13 mouse cellular contexts compared by ENCODE assay signal in the genomic region with DNA sequence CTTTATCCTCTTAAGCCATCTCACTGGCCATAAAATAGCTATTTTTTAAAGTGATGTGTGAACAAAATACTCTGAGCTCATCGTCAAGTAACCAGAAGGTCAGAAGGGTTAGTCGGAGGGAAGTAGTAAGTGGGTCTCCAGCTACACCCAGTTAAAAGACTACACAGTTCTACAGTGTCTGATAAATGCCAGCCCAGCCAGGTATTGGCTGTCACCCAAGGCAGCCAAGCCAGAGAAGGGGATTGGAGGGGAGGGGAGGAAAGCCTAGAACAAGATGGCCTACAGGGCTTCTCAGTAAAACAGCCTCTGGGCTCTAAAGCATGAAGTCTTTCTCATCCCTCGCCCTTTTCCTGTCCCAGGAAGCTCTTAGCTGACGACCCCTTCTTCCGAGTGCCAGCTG.
"Had no signal": no experiment of that assay in that cellular context is flagged by ENCODE, and none has a peak within 500 bp of the region (broad histone marks: within the 10 kb centered on the region; RNA-seq: fewer than 3 reads in every experiment).

No protein-coding gene starts in this region.

- ATAC-seq: midbrain, embryonic 16.5 days had no signal

- H3K4me1 ChIP-seq: limb, embryonic 13.5 days; lung, embryonic 15.5 days; midbrain, embryonic 12.5 days; stomach, embryonic 15.5 days had no signal

- H3K27me3 ChIP-seq: limb, embryonic 13.5 days; lung, embryonic 15.5 days; megakaryocyte, embryonic 14.5 days; midbrain, embryonic 12.5 days; stomach, embryonic 15.5 days had no signal

- H3K9ac ChIP-seq: limb, embryonic 13.5 days; lung, embryonic 15.5 days; midbrain, embryonic 12.5 days; stomach, embryonic 15.5 days had no signal

- H3K9me3 ChIP-seq: limb, embryonic 13.5 days; lung, embryonic 15.5 days; midbrain, embryonic 12.5 days; stomach, embryonic 15.5 days had no signal

- H3K27ac ChIP-seq: left cerebral cortex, adult 2 months; limb, embryonic 13.5 days; lung, embryonic 15.5 days; macrophage; midbrain, embryonic 12.5 days; stomach, embryonic 15.5 days had no signal

- DNase-seq: lung, postnatal 14 days; right cerebral cortex, postnatal 14 days; thymus, adult 2 months; thymus, postnatal 36 days had no signal

- H3K4me2 ChIP-seq: limb, embryonic 13.5 days; liver, embryonic 11.5 days; lung, embryonic 15.5 days; midbrain, embryonic 12.5 days; stomach, embryonic 15.5 days had no signal

- H3K36me3 ChIP-seq: lung, embryonic 15.5 days had no signal

- H3K4me3 ChIP-seq: left cerebral cortex, adult 2 months; limb, embryonic 13.5 days; lung, embryonic 15.5 days; megakaryocyte, embryonic 14.5 days; midbrain, embryonic 12.5 days; stomach, embryonic 15.5 days had no signal
